Mouse (Mus musculus) forebrain, embryonic 15.5 days (tissue): ENCODE measurements at regions not wholly inside any gene's neighbourhood (a gene's known extent, or its start where the extent isn't known, plus 50 kb on each side); places are given as distances from the start of the nearest gene placed in this dataset.

Experiments
- ATAC-seq: fragments of 200-750 bp; cut with Nextera tagmentation; replicated peaks from 2 replicates; pipeline ENCODE4 v1.8.0; 2017; ENCODE audit warnings: mild to moderate bottlenecking, moderate TSS enrichment, moderate library complexity
- H3K27ac ChIP-seq: fragments of 300-500 bp; sonication (generic); replicated peaks from 2 replicates; pipeline ENCODE4 v1.5.1; 2015; ENCODE audit warnings: mild to moderate bottlenecking, inconsistent platforms
- H3K27me3 ChIP-seq: fragments of 300-500 bp; sonication (generic); 2 replicates; pipeline ENCODE4 v1.6.1; 2015; ENCODE audit warnings: inconsistent platforms
- H3K36me3 ChIP-seq: fragments of 300-500 bp; sonication (generic); 2 replicates; pipeline ENCODE4 v1.6.1; 2015; ENCODE audit warnings: mild to moderate bottlenecking, inconsistent platforms
- H3K4me1 ChIP-seq: fragments of 300-500 bp; sonication (generic); 2 replicates; pipeline ENCODE4 v1.6.1; 2015; ENCODE audit warnings: inconsistent platforms
- H3K4me2 ChIP-seq: fragments of 300-500 bp; sonication (generic); replicated peaks from 2 replicates; pipeline ENCODE4 v1.6.1; 2015; ENCODE audit warnings: mild to moderate bottlenecking, inconsistent platforms
- H3K4me3 ChIP-seq: fragments of 300-500 bp; sonication (generic); 2 replicates; pipeline ENCODE4 v1.5.1; 2015; ENCODE audit warnings: mild to moderate bottlenecking, inconsistent platforms
- H3K9ac ChIP-seq: fragments of 300-500 bp; sonication (generic); replicated peaks from 2 replicates; pipeline ENCODE4 v1.6.1; 2015; ENCODE audit warnings: mild to moderate bottlenecking, inconsistent platforms
- H3K9me3 ChIP-seq: fragments of 300-500 bp; sonication (generic); 2 replicates; pipeline ENCODE4 v1.6.1; 2016; ENCODE audit warnings: inconsistent platforms
- WGBS: fragments of 180-500 bp; shearing (Covaris S2); methylation state at CpG from one replicate; pipeline ENCODE4 v1.1.7; 2015; ENCODE audit warnings: mixed read lengths; 5-methylcytosine and 5-hydroxymethylcytosine counted together

DNA sequence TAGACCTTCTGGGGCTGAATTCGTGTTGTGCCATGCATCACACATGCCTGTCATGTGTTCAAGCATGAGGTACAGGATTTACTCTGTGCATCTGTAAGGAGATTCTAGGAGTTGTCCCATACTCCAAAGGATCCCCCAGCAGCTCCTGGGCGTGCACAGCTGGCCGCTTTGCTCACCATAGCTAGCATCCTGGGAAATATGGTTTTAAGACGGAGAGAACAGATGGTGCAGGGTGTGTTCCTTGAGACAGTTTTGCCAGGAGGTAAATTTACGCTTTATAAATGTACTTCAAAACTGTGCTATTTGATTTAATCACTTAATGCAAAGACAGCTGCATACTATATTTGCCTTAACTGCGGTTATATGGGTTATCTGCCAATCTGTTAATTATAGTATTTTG lies 220.6 kb downstream of the Mpdz start:
- Histone ChIP-seq H3K9ac (no peak overlapping the region), H3K9me3 (no peaks in the 10 kb centered on the region), H3K4me2 (no peak overlapping the region), H3K4me1 (peaks cover 12% of the 10 kb centered on the region), H3K27ac (no peak overlapping the region), H3K27me3 (no peaks in the 10 kb centered on the region), H3K36me3 (no peaks in the 10 kb centered on the region), H3K4me3 (no peak overlapping the region)
- ATAC-seq: no peak
- WGBS: 69% methylated on average over 6 of the region's 6 CpGs

- peaks cover 11% of the 10 kb centered on the region for H3K4me1 ChIP-seq
- H3K4me3 ChIP-seq: no peak overlapping the region
- no peak overlapping the region for H3K9ac ChIP-seq
- ATAC-seq: no peak
- 46% methylated on average over 5 of the region's 5 CpGs for WGBS
- no peak overlapping the region for H3K4me2 ChIP-seq
- H3K27ac ChIP-seq: no peak overlapping the region
- H3K9me3 ChIP-seq: no peaks in the 10 kb centered on the region
- H3K27me3 ChIP-seq: no peaks in the 10 kb centered on the region
- H3K36me3 ChIP-seq: no peaks in the 10 kb centered on the region
Measured at GRCm38 (mm10) chr4:81222468-81223175, 220.0 kb downstream of the Mpdz start.
